Mouse (Mus musculus) E14TG2a.4 (cell line): ENCODE results near the gene Slc12a6.

Experiments used
- CTCF ChIP-seq: conservative IDR thresholded peaks from 2 replicates; pipeline ENCODE4 v1.5.1; 2014; ENCODE audit warnings: low read length
- NANOG ChIP-seq: IDR thresholded peaks from 2 replicates; pipeline ENCODE4 v1.6.1; 2014; ENCODE audit warnings: borderline replicate concordance, low read length, mixed read lengths
- POU5F1 ChIP-seq: IDR thresholded peaks from 2 replicates; pipeline ENCODE4 v1.6.1; 2014; ENCODE audit warnings: low read length, borderline replicate concordance

DNA sequence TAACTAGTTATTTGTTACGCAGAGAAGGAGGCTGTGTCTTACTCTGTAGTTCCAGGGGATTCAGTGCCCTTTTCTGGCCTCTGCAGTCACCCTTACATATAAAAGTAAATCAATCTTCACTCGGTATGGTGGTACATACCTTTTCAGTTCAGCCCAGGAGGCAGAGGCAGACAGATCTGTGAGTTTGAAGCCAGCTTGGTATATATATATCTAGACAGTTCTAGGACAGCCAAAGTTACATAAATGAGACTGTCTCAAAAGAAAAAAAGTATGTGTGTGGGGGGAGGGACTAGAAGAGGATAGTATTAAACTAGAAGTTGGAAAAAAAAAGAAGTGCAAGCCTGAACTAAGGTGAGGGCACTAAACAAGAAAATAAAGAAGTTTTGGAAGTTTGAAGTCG, 82.6 kb downstream of the Slc12a6 start:
- TF ChIP-seq CTCF, result no peak
- no peak for TF ChIP-seq POU5F1
- TF ChIP-seq NANOG, result no peak
